Mouse (Mus musculus): ENCODE results near the gene Il22ra2. TPM values are rescaled to one million over a fixed set of nuclear protein-coding genes. Genes with fewer than 3 reads are reported as not detected.

The Il22ra2 gene
- polyA plus RNA-seq, 1 experiment, result not detected

DNA sequence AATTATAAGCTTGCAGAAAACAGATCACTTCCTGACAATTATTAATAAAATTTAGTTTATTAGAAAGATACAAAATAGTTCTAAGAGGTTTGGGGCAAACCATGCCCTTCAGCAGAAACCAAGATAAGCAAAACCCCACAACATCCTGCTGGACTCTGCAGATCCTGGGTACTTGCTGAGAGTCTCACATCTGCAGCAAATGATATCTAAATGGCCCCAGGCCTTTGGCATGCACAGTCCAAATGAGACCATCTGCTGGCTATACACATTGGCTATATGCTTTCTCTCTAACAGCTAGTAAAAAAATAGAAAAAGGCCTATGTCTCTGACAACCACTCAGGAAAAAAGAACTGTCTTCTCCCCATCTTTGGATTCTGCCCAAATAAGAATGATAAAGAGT, 50.2 kb downstream of the Il22ra2 start:
- no peaks in the 10 kb centered on the region for H3K36me3 ChIP-seq (ENCODE audit: control insufficient read depth)
- no peak overlapping the region for H3K4me3 ChIP-seq (replicated peaks)
- no peaks in the 10 kb centered on the region for H3K4me1 ChIP-seq (ENCODE audit: control insufficient read depth)
- H3K9me3 ChIP-seq (ENCODE audit: control insufficient read depth, low read length), result no peaks in the 10 kb centered on the region
- no peaks in the 10 kb centered on the region for H3K27me3 ChIP-seq (ENCODE audit: control insufficient read depth)
- TF ChIP-seq TAL1 (IDR thresholded peaks at IDR 0.05; ENCODE audit: low read length) (no peak), GATA1 (IDR thresholded peaks at IDR 0.05; ENCODE audit: low read length) (no peak)

DNA sequence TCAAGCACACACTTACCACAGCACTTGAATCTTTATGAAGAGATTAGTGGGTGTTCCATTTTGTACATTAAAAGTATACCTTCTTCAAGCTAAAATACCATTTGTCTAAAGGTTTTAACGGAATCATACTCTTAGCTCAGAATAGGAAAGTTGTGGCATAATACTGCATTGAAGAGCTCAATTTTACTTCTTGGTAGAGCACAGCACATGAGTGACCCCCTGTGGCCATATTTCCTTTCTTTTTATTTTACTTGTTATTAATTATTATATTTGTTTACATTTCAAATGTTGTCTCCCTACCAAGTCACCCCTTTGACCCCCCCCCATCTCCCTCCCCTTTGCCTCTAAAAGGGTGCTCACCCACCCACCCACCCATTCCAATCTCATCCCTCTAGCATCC, 51.3 kb downstream of the Il22ra2 start:
- Histone ChIP-seq H3K4me3 (replicated peaks) (no peak overlapping the region), H3K27me3 (ENCODE audit: control insufficient read depth) (no peaks in the 10 kb centered on the region), H3K4me1 (ENCODE audit: control insufficient read depth) (no peaks in the 10 kb centered on the region), H3K9me3 (ENCODE audit: control insufficient read depth, low read length) (no peaks in the 10 kb centered on the region), H3K36me3 (ENCODE audit: control insufficient read depth) (no peaks in the 10 kb centered on the region)
- TF ChIP-seq TAL1 (IDR thresholded peaks at IDR 0.05; ENCODE audit: low read length), result no peak
- TF ChIP-seq GATA1 (IDR thresholded peaks at IDR 0.05; ENCODE audit: low read length), result no peak

Other genes starting within 250 kb of the Il22ra2 start
- 0.02 and 0.04 TPM in 2 replicates for gene Ifngr1, start 30.0 kb upstream of the Il22ra2 start, polyA plus RNA-seq (2012)
- gene Il20ra, start 90.6 kb downstream of the Il22ra2 start, polyA plus RNA-seq (2012), result 0.02 TPM in 1 of 2 replicates, not detected in the other
- 0.03 TPM in 1 of 2 replicates, not detected in the other for gene Slc35d3, start 229.5 kb downstream of the Il22ra2 start, polyA plus RNA-seq (2012)

All from erythroblast, embryonic 14.5 days (primary cell).